Mouse (Mus musculus) heart, postnatal 4 days (tissue): ENCODE results near the gene Sept1. TPM values are rescaled to one million over a fixed set of nuclear protein-coding genes. Genes with fewer than 3 reads are reported as not detected.
"Not testable (repeated sequence)": the region's sequence is repeated elsewhere in the genome, so short reads cannot be mapped to it uniquely, and the experiment has no call there.

Experiments used
- DNase-seq: peaks from one replicate; pipeline ENCODE4 v3.0.0; 2021
- total RNA-seq, 2 experiments: library from RNA; stranded (reverse); gene quantifications; 2 replicates each; pipeline ENCODE4 v1.2.3; 2021

The Sept1 gene
- total RNA-seq, 2 experiments from 2014 or later: 11.2 to 12.1 TPM

DNA sequence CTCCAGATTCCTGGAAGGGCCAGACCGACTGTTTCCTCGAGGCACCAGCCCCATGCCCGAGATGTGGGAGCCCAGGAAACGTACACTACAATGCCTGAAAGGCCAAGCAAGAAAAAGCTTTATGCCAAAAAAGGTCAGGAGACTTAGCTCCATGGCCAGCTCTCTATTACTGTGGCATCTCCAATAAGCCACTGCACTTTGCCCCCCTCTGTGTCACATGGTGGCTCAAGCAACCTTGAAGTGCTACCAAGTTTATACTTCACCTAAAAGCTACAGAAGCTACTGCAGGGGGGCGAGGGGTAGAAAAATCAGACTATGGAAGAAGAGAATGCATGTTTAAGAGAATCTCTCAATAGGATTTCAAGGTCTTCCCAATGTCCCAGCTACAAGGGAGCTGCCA, 39.9 kb downstream of the Sept1 start:
- no peak for DNase-seq

DNA sequence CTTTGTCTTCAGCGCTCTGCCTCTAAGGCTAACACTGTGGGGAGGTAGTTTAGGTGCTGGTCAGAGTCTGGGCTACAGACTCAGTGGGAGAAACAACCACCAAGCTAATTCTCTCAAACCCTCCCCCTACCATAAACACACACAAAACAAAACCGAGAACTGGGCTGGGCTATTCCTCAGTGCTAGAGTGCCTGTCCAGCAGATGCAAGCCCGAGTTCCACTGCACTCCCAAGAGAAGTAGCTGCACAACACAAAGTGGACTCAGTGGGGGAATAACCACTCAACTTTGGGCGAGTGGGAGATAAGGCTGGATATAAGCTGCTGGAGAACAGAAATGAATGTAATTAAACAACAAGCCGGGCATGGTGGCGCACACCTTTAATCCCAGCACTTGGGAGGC, 42.3 kb downstream of the Sept1 start:
- no peak for DNase-seq

DNA sequence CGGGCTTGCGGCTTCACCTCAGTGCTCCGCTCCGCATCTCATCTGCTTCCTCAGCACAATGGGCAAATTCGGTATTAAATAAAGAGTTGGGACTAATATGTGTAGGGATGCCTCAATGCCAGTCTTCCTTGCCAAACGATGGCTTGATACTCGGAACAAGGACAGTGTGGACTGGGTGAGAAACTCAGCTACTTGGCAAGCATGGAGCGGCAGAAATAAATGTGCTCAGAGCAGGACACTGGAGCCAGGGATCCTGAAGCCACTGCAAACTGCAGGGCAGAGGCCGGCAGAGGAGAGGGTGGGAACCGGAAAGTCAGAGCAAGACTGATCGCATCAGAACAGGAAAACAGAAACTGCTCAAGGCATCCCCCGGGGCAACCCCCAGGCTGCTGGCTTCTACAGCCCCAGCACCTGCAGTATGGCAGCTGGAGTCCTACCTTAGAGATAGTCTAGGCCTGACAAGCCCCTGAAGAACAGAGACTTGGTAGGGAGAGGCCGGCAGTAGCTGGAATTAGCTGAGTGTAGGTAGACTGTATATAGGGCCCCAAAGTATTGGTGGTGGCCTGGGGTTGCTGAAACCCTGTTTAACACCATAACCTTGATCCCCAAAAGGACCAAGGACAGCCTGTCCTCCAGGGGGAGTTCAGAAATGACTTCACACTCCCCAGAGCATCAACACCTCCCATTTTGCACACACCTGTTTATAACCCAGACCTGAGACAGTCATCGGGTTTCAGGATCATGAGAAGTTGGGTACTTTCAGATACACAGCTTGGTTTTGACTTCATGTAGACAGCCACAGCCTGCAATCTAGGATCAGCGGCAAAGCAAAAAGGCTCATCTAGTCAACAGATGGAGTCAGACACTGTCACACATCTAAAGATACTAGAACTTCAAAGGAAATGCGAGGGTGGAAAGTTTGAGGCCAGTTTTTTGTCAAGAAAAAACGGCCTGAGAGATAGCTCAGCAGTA, 44.3 kb downstream of the Sept1 start:
- DNase-seq: no peak

DNA sequence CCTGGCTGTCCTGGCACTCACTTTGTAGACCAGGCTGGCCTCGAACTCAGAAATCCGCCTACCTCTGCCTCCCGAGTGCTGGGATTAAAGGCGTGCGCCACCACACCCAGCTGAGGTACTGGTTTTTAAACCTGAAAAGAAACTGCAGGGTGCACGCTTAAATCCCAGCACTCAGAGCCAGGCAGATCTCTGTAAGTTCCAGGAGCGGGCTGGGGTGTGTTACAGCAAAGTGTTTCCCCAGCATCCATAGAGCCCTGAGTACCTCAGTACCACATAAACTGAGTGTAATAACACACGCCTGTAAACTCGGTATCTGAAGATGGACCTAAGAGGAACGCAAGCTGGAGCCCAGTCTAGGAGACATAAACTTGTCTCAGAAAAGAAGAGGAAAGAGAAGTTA, 45.6 kb downstream of the Sept1 start:
- no peak for DNase-seq

DNA sequence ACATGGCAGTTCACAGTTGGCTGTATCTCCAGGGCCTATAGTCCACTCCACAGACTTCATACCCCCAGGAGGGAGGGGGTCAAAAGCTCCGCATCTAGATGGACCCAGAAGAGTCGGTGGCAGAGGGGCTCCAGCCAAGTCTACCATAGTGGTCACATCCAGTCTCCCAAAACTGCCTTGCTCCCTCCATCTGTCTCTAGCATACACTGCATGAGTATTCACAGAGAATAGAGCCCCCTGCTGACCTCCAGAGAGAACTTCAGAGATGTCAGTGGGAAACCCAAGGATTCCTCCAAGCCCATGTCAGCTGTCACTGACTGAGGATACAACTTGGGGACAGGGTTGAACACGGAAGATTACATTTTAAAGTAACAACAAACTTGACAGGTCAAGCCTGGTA, 47.3 kb downstream of the Sept1 start:
- DNase-seq: no peak

DNA sequence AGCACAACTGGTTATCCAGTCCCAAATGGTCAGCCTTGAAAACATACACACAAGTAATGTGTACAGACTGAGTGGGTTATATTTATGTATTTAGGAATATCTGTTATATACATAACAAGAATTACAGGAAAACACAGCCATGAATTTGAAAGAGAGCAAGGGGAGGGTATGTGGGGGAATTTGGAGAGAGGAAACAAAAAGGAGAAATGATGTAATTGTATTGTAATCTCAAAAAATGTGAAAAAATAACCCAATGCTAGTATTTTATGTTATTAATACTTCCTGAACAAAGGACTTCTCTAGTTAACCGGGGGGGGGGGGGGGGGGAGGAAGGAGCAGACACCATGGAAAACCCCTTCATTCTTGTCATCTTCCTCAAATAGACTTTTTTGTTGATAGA, 48.2 kb downstream of the Sept1 start:
- DNase-seq: no peak

DNA sequence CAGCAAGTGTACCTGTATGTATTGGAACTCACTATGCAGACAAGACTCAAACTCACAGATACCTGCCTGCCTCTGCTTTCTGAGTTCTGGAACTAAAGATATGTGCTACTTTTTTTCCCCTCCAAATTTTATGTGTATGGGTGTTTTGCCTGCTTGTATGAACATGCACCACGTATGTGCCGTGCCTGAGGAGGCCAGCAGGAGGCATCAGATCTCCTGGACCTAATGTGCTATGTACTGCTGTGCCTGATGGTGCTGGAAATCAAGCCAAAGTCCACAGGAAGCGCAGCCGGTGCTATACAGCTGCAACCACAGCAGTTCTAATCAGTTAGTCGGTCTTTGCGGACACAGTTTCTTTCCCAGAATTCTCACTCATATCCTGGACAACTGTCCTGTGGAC, 49.1 kb downstream of the Sept1 start:
- peak; percentile 51 for DNase-seq

DNA sequence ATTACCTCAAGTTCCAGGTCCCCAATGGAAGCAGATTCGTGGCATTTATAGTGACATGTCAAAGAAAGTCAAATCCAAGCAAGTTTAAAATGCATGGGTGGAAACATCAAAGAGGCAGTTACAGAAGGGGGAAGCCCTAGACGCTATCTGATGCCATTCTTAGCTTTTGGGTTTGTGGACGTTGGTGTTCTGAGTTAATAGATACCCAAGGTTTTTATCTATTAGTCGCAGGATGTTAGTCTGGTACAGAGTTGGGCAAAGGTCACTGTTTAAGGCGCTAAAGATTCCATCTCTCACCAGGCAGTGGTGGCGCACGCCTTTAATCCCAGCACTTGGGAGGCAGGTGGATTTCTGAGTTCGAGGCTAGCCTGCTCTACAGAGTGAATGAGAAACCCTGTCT, 49.6 kb downstream of the Sept1 start:
- DNase-seq: no peak

DNA sequence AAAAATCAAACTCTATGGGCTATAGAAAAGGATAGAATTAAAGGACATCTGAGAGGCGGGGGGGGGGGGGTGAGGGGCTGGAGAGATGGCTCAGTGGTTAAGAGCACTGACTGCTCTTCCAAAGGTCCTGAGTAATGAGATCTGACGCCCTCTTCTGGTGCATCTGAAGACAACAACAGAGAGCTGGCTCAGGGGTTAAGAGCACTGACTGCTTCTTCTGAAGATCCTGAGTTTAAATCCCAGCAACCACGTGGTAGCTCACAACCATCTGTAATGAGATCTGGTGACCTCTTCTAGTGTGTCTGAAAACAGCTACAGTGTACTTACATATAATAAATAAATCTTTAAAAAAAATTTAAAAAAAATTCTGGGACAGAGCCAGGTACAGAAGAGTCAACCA, 51.2 kb downstream of the Sept1 start:
- not testable (repeated sequence) for DNase-seq

DNA sequence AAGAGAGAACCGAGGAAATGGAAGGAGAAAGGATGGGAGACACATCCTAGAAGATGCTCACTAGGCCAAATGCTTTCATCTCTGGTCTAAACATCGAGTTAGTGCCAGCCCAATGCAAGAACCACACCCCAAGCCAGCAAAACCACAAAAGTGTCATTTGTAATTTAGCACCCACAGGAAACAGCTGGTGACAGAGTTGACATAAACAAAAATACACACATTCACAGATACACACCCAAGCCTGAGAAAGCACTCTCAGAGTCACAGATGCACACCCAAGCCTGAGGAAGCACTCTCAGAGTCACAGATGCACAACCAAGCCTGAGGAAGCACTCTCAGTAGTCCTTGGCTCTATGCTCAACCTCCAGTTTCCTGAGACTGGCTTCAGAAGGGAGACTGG, 52.1 kb downstream of the Sept1 start:
- DNase-seq: no peak

DNA sequence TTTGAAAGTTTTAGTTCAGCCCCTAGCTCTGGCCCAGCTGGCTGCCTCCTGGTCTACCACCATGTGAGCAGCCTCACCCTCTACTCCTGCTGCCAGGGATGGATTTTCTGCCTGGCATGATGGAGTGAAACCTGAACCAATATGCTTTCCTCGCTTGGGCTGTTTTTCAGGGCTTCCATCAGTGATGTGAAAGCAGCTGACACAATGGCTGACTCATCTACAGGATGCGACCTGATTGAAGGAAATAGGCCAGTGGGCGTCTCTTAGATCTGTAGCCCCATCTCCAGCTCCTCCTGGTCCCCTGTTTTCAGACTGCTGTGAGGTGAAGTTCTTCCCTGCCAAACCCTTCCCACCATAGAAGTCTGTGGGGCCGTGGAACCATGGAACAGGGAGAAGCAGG, 56.0 kb downstream of the Sept1 start:
- no peak for DNase-seq

DNA sequence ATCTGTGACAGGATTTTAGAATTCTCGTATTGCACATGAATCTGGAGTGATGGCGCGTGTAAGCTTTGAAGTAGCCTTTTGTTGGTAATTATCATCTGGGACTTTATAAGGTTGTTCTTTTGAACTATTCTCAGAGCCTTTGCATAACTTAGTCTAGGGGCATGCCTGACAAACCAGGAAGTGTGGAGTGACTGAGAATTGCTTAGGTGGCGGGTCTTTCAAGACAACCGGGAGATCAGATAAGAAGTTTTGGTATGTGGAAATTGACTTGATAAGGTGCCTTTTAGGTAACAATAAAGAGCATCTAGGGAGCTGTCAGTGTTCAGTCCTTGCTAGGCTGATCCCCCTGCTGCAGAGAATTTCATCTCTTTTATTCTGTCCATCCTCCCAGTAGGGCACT, 66.4 kb downstream of the Sept1 start:
- no peak for DNase-seq

DNA sequence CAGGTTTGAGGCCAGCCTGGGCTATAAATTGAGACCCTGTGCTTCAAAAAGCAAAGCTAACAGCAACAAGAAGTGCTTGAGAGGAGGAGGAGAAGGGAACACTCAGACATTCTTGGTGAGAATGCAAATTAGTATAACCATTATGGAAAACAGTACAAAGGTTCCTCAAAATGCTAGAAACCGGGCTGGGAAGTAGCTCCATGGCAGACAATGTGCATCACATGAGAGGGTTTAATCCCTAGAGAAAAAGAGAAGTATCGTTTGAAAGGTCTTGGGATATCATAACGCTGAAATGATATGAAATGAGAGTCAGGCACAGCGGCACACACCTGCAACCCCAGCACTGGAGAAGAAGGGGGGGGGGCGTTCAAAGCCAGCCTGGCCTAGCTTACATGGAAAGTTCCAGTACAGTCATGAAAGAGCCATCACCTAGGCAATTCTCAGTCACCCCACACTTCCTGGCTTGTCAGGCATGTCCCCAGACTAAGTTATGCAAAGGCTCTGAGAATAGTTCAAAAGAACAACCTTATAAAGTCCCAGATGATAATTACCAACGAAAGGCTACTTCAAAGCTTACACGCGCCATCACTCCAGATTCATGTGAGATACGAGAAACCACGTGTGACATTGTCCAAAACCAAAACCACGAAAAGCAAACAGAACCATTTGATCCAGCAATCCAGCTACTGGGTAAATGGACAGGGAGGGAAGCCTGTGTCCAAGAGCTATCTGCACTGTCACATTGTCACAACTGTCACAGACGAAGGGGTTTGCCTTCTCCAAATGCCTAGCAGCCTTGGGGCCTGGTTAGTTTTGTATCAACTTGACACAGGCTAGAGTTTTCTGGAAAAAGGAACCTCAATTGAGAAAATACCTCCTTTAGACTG, 67.1 kb downstream of the Sept1 start:
- DNase-seq: no peak

Other genes with a start within 250 kb of the Sept1 start
- 10 to 100 TPM; 27.2 to 28.4 TPM for gene Mvp, start 218.5 kb downstream of the Sept1 start, total RNA-seq
- gene Pagr1b, start 216.6 kb downstream of the Sept1 start, total RNA-seq: 1 to 10 TPM; 1.2 to 1.9 TPM
- 10 to 100 TPM; 10.4 to 14.8 TPM for gene Pagr1a, start 215.8 kb downstream of the Sept1 start, total RNA-seq
- gene Gm42742, start 212.0 kb downstream of the Sept1 start, total RNA-seq: 10 to 100 TPM; 10.0 to 18.2 TPM
- gene Prrt2, start 211.9 kb downstream of the Sept1 start, total RNA-seq: 1 to 10 TPM; 1.6 to 2.0 TPM
- gene Maz, start 206.1 kb downstream of the Sept1 start, total RNA-seq: 100 to 1,000 TPM; 152 TPM
- gene Kif22, start 190.7 kb downstream of the Sept1 start, total RNA-seq: 10 to 100 TPM; 43.2 to 48.6 TPM
- gene Zg16, start 145.8 kb downstream of the Sept1 start, total RNA-seq: not detected
- gene AI467606, start 141.8 kb downstream of the Sept1 start, total RNA-seq: under 1 TPM; 0.71 to 0.74 TPM
- gene Qprt, start 110.9 kb downstream of the Sept1 start, total RNA-seq: under 1 TPM; 0.19 to 0.20 TPM
- under 1 TPM; 0.38 to 0.67 TPM for gene Spn, start 95.3 kb downstream of the Sept1 start, total RNA-seq
- gene Cd2bp2, start 37.1 kb downstream of the Sept1 start, total RNA-seq: 10 to 100 TPM; 57.3 to 57.7 TPM
- gene Tbc1d10b, start 24.7 kb downstream of the Sept1 start, total RNA-seq: 10 to 100 TPM; 41.0 to 42.5 TPM
- gene Mylpf, start 24.2 kb downstream of the Sept1 start, total RNA-seq: 10 to 100 TPM in 1 of 2 experiments, 1 to 10 TPM in 1; 3.1 to 33.0 TPM
- gene Zfp553, start 69 bp downstream of the Sept1 start, total RNA-seq: 10 to 100 TPM in 1 of 2 experiments, 1 to 10 TPM in 1; 9.2 to 10.8 TPM
- 10 to 100 TPM; 11.6 to 14.2 TPM for gene Zfp771, start 11.1 kb upstream of the Sept1 start, total RNA-seq
- 10 to 100 TPM; 62.0 to 64.5 TPM for gene Dctpp1, start 27.6 kb upstream of the Sept1 start, total RNA-seq
- 10 to 100 TPM; 44.2 to 45.7 TPM for gene Sephs2, start 40.9 kb upstream of the Sept1 start, total RNA-seq
- 1 to 10 TPM; 2.3 TPM for gene Itgal, start 63.1 kb upstream of the Sept1 start, total RNA-seq
- gene Zfp768, start 112.5 kb upstream of the Sept1 start, total RNA-seq: 10 to 100 TPM; 36.1 to 41.4 TPM
- 1 to 10 TPM; 5.8 to 5.9 TPM for gene Zfp747, start 142.9 kb upstream of the Sept1 start, total RNA-seq
- 1 to 10 TPM; 2.6 to 3.2 TPM for gene 9130019O22Rik, start 154.0 kb upstream of the Sept1 start, total RNA-seq
- 1 to 10 TPM; 4.0 to 4.8 TPM for gene E430018J23Rik, start 160.5 kb upstream of the Sept1 start, total RNA-seq
- 1 to 10 TPM; 4.9 to 5.0 TPM for gene Zfp764, start 173.7 kb upstream of the Sept1 start, total RNA-seq
- 1 to 10 TPM; 3.8 to 6.0 TPM for gene Zfp688, start 188.9 kb upstream of the Sept1 start, total RNA-seq
- 1 to 10 TPM; 3.9 to 4.8 TPM for gene Zfp689, start 216.0 kb upstream of the Sept1 start, total RNA-seq
- 10 to 100 TPM; 28.0 to 28.9 TPM for gene Prr14, start 226.5 kb upstream of the Sept1 start, total RNA-seq
- 10 to 100 TPM; 37.4 to 38.0 TPM for gene Fbrs, start 246.1 kb upstream of the Sept1 start, total RNA-seq